Mouse (Mus musculus): ENCODE data around the gene Mrpl48. TPM values are rescaled to one million over a fixed set of nuclear protein-coding genes. Genes with fewer than 3 reads are reported as not detected.

The Mrpl48 gene
- total RNA-seq (2023): 10 to 100 TPM; 29.5 to 29.7 TPM

GRCm38 (mm10) chr7:100608130-100608741 is at the start of gene Mrpl48:
Gene Mrpl48 (minus strand): TSS chr7:100608301.

GRCm38 (mm10) chr7:100607214-100608129 is 629 bp downstream of the Mrpl48 start, which contains the start of gene Rab6a:
Gene Rab6a (plus strand): TSS chr7:100607410.

GRCm38 (mm10) chr7:100536804-100537518 is 71.1 kb downstream of the Mrpl48 start, which contains the start of gene Coa4:
Gene Coa4 (plus strand): TSS chr7:100537071.

DNA sequence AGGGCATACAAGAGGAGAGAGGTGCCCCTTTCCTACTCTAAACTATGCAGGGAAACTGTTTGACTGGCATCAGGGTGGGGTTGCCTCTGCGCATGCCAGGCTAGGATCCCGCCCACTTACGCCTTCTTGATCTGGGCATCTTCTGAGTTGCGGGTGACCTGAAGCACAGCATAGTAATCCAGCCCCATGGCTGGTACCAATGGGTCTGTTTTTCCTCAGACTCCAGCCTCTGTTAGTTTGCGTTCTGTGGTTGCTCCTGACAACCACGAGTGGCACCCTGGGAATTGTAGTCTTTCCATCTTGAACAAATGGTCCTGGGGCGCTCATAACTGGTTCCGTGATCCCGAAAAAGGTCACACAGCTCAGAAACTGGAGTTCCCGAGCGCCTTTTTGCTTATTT is 93.5 kb downstream of the Mrpl48 start, which contains the start of gene Dnajb13:
Gene Dnajb13 (minus strand): TSS at position 388 of the 400 bp plus-strand sequence.

Other genes starting within 250 kb of the Mrpl48 start
- gene C2cd3, start 236.1 kb downstream of the Mrpl48 start, total RNA-seq (2023): 10 to 100 TPM; 25.1 to 26.4 TPM
- 10 to 100 TPM; 17.8 to 23.1 TPM for gene Ppme1, start 236.0 kb downstream of the Mrpl48 start, total RNA-seq (2023)
- under 1 TPM; 0.29 to 0.44 TPM for gene Ucp3, start 135.3 kb downstream of the Mrpl48 start, total RNA-seq (2023)
- 1,000 to 10,000 TPM; 1,485 to 1,491 TPM for gene Ucp2, start 115.0 kb downstream of the Mrpl48 start, total RNA-seq (2023)
- not detected for gene Dnajb13, start 93.3 kb downstream of the Mrpl48 start, total RNA-seq (2023)
- 10 to 100 TPM; 19.0 to 20.7 TPM for gene Coa4, start 71.2 kb downstream of the Mrpl48 start, total RNA-seq (2023)
- gene Rab6a, start 891 bp downstream of the Mrpl48 start, total RNA-seq (2023): 100 to 1,000 TPM; 109 to 125 TPM
- gene Plekhb1, start 54.1 kb upstream of the Mrpl48 start, total RNA-seq (2023): not detected
- gene Fam168a, start 98.3 kb upstream of the Mrpl48 start, total RNA-seq (2023): 10 to 100 TPM; 35.8 to 38.2 TPM

All from neutrophil, adult 83 days (primary cell).